Mouse (Mus musculus): ENCODE results near the gene Rhox3a2. TPM values are rescaled to one million over a fixed set of nuclear protein-coding genes. Genes with fewer than 3 reads are reported as not detected.
"Not testable (repeated sequence)": the region's sequence is repeated elsewhere in the genome, so short reads cannot be mapped to it uniquely, and the experiment has no call there.

Gene Rhox3a2
- not detected in 2 replicates for polyA plus RNA-seq (2012; rRNA removed)

GRCm38 (mm10) chrX:37379728-37380127, at the start of gene Rhox3a2:
Gene Rhox3a2, plus strand, starts transcription at chrX:37380028.
- not testable (repeated sequence) for DNase-seq; H3K4me1 ChIP-seq (ENCODE audit: control insufficient read depth, insufficient read depth, low read length); H3K4me3 ChIP-seq (replicated peaks; ENCODE audit: extremely low read depth, low read depth, low read length)
- no CpG with 5 or more reads among the region's 1 CpGs for WGBS

GRCm38 (mm10) chrX:37390548-37390947, 10.7 kb downstream of the Rhox3a2 start, which contains the start of gene Rhox4a2:
Gene Rhox4a2, plus strand, starts transcription at chrX:37390848.
- H3K4me3 ChIP-seq (replicated peaks; ENCODE audit: extremely low read depth, low read depth, low read length); DNase-seq; H3K4me1 ChIP-seq (ENCODE audit: control insufficient read depth, insufficient read depth, low read length): not testable (repeated sequence)
- 87% methylated on average over 9 of the region's 16 CpGs for WGBS

GRCm38 (mm10) chrX:37411767-37412166, 31.9 kb downstream of the Rhox3a2 start, which contains the start of gene Rhox2b:
Gene Rhox2b, plus strand, starts transcription at chrX:37412067.
- not testable (repeated sequence) for H3K4me1 ChIP-seq (ENCODE audit: control insufficient read depth, insufficient read depth, low read length); H3K4me3 ChIP-seq (replicated peaks; ENCODE audit: extremely low read depth, low read depth, low read length); DNase-seq
- WGBS: no CpG with 5 or more reads among the region's 9 CpGs

GRCm38 (mm10) chrX:37432194-37432593, 52.4 kb downstream of the Rhox3a2 start, which contains the start of gene Rhox4b:
Gene Rhox4b, plus strand, starts transcription at chrX:37432494.
- 89% methylated on average over 15 of the region's 15 CpGs for WGBS
- H3K4me1 ChIP-seq (ENCODE audit: control insufficient read depth, insufficient read depth, low read length); DNase-seq; H3K4me3 ChIP-seq (replicated peaks; ENCODE audit: extremely low read depth, low read depth, low read length): not testable (repeated sequence)

Other genes starting within 250 kb of the Rhox3a2 start
- 4.0 and 4.4 TPM in 2 replicates for gene Akap14, start 211.2 kb upstream of the Rhox3a2 start, polyA plus RNA-seq (2012; rRNA removed)
- 175 and 198 TPM in 2 replicates for gene Ndufa1, start 188.9 kb upstream of the Rhox3a2 start, polyA plus RNA-seq (2012; rRNA removed)
- gene Rnf113a1, start 188.8 kb upstream of the Rhox3a2 start, polyA plus RNA-seq (2012; rRNA removed): 1.9 and 2.1 TPM in 2 replicates
- gene Gm9, start 169.0 kb upstream of the Rhox3a2 start, polyA plus RNA-seq (2012; rRNA removed): not detected in 2 replicates
- not detected in 2 replicates for gene Rhox1, start 157.8 kb upstream of the Rhox3a2 start, polyA plus RNA-seq (2012; rRNA removed)
- not detected in 2 replicates for gene Rhox2a, start 135.1 kb upstream of the Rhox3a2 start, polyA plus RNA-seq (2012; rRNA removed)
- not detected in 2 replicates for gene Rhox3a, start 130.1 kb upstream of the Rhox3a2 start, polyA plus RNA-seq (2012; rRNA removed)
- gene Rhox4a, start 114.7 kb upstream of the Rhox3a2 start, polyA plus RNA-seq (2012; rRNA removed): not detected in 2 replicates
- not detected in 2 replicates for gene Rhox4a2, start 10.8 kb downstream of the Rhox3a2 start, polyA plus RNA-seq (2012; rRNA removed)
- gene Rhox2b, start 32.0 kb downstream of the Rhox3a2 start, polyA plus RNA-seq (2012; rRNA removed): not detected in 2 replicates
- not detected in 2 replicates for gene Rhox4b, start 52.5 kb downstream of the Rhox3a2 start, polyA plus RNA-seq (2012; rRNA removed)
- gene Rhox2c, start 73.7 kb downstream of the Rhox3a2 start, polyA plus RNA-seq (2012; rRNA removed): not detected in 2 replicates
- gene Rhox3c, start 78.6 kb downstream of the Rhox3a2 start, polyA plus RNA-seq (2012; rRNA removed): not detected in 2 replicates
- gene Rhox4c, start 100.3 kb downstream of the Rhox3a2 start, polyA plus RNA-seq (2012; rRNA removed): not detected in 2 replicates
- not detected in 2 replicates for gene Rhox2d, start 113.4 kb downstream of the Rhox3a2 start, polyA plus RNA-seq (2012; rRNA removed)
- gene Rhox4d, start 134.3 kb downstream of the Rhox3a2 start, polyA plus RNA-seq (2012; rRNA removed): not detected in 2 replicates
- not detected in 2 replicates for gene Rhox2e, start 150.4 kb downstream of the Rhox3a2 start, polyA plus RNA-seq (2012; rRNA removed)
- gene Rhox3e, start 162.0 kb downstream of the Rhox3a2 start, polyA plus RNA-seq (2012; rRNA removed): not detected in 2 replicates
- not detected in 2 replicates for gene Rhox4e, start 177.4 kb downstream of the Rhox3a2 start, polyA plus RNA-seq (2012; rRNA removed)
- not detected in 2 replicates for gene Rhox2f, start 191.4 kb downstream of the Rhox3a2 start, polyA plus RNA-seq (2012; rRNA removed)
- not detected in 2 replicates for gene Rhox3f, start 201.0 kb downstream of the Rhox3a2 start, polyA plus RNA-seq (2012; rRNA removed)
- gene Rhox4f, start 227.7 kb downstream of the Rhox3a2 start, polyA plus RNA-seq (2012; rRNA removed): not detected in 2 replicates
- not detected in 2 replicates for gene Rhox3g, start 248.6 kb downstream of the Rhox3a2 start, polyA plus RNA-seq (2012; rRNA removed)

Data from lung, adult 2 months (tissue).